Mouse (Mus musculus): ENCODE data around the gene Olfr924.

- TF ChIP-seq POLR2A (IDR thresholded peaks at IDR 0.05; ENCODE audit: borderline replicate concordance, insufficient read depth, low read length) (no peak), CTCF (IDR thresholded peaks at IDR 0.05; ENCODE audit: borderline replicate concordance, insufficient read depth, low read depth, low read length) (no peak)
Observed at GRCm38 (mm10) chr9:38805696-38806095, 38.6 kb upstream of the Olfr924 start.

Data from cerebellum, adult 2 months (tissue).